Mouse (Mus musculus) forebrain, postnatal 0 days (tissue): ENCODE measurements around the gene Mindy1. TPM values are rescaled to one million over a fixed set of nuclear protein-coding genes. Genes with fewer than 3 reads are reported as not detected.

ENCODE experiments used
- ATAC-seq: fragments of 200-750 bp; cut with Nextera tagmentation; 2 replicates; pipeline ENCODE4 v1.8.0; 2017; ENCODE audit warnings: mild to moderate bottlenecking, moderate library complexity
- DNase-seq: peaks from one replicate; pipeline ENCODE4 v3.0.0-alpha.2; 2015
- H3K27ac ChIP-seq: fragments of 300-500 bp; sonication (generic); 2 replicates; pipeline ENCODE4 v1.5.1; 2014; ENCODE audit warnings: low read depth, mild to moderate bottlenecking, antibody characterized with exemption, low read length, moderate library complexity, mixed read lengths
- H3K27me3 ChIP-seq: fragments of 300-500 bp; sonication (generic); 2 replicates; pipeline ENCODE4 v1.6.1; 2014; ENCODE audit warnings: mild to moderate bottlenecking, low read length, mixed read lengths; ENCODE audit not compliant: insufficient read depth
- H3K36me3 ChIP-seq: fragments of 300-500 bp; sonication (generic); 2 replicates; pipeline ENCODE4 v1.6.1; 2014; ENCODE audit warnings: mild to moderate bottlenecking, moderate library complexity; ENCODE audit not compliant: insufficient read depth
- H3K4me1 ChIP-seq: fragments of 300-500 bp; sonication (generic); 2 replicates; pipeline ENCODE4 v1.6.1; 2014; ENCODE audit warnings: antibody characterized with exemption; ENCODE audit not compliant: insufficient read depth
- H3K4me2 ChIP-seq: fragments of 300-500 bp; sonication (generic); 2 replicates; pipeline ENCODE4 v1.6.1; 2014; ENCODE audit warnings: low read depth, mild to moderate bottlenecking, moderate library complexity
- H3K4me3 ChIP-seq: fragments of 300-500 bp; sonication (generic); 2 replicates; pipeline ENCODE4 v1.5.1; 2014; ENCODE audit warnings: low read depth, low read length, mixed read lengths
- H3K9ac ChIP-seq: fragments of 300-500 bp; sonication (generic); 2 replicates; pipeline ENCODE4 v1.6.1; 2014; ENCODE audit warnings: mild to moderate bottlenecking
- H3K9me3 ChIP-seq: fragments of 300-500 bp; sonication (generic); 2 replicates; pipeline ENCODE4 v1.6.1; 2016; ENCODE audit warnings: low read length
- CTCF ChIP-seq: sonication (generic); IDR thresholded peaks from 2 replicates; pipeline ENCODE4 v1.5.1; 2016; ENCODE audit warnings: antibody characterized with exemption, control low read depth, low read depth
- WGBS: fragments of 180-500 bp; shearing (Covaris S2); extraction: QIAGEN DNeasy Blood & Tissue Kit; methylation state at CpG from one replicate; pipeline ENCODE4 v1.1.7; 2014; 5-methylcytosine and 5-hydroxymethylcytosine counted together
- polyA plus RNA-seq: library from polyadenylated mRNA; unstranded; fragments of >200 nt; fragmentation: Nextera tagmentation; extraction: Ambion mirVana; gene quantifications from 2 replicates; pipeline ENCODE4 v1.2.1, GENCODE M21; 2015
- total RNA-seq: library from RNA; depleted of rRNA; stranded (reverse); fragments of >200 nt; gene quantifications from 2 replicates; pipeline ENCODE4 v1.2.3, GENCODE M21; 2014

Gene Mindy1
- total and polyA plus RNA-seq, 2 experiments from 2014 or later: 35.4 to 38.9 TPM

DNA sequence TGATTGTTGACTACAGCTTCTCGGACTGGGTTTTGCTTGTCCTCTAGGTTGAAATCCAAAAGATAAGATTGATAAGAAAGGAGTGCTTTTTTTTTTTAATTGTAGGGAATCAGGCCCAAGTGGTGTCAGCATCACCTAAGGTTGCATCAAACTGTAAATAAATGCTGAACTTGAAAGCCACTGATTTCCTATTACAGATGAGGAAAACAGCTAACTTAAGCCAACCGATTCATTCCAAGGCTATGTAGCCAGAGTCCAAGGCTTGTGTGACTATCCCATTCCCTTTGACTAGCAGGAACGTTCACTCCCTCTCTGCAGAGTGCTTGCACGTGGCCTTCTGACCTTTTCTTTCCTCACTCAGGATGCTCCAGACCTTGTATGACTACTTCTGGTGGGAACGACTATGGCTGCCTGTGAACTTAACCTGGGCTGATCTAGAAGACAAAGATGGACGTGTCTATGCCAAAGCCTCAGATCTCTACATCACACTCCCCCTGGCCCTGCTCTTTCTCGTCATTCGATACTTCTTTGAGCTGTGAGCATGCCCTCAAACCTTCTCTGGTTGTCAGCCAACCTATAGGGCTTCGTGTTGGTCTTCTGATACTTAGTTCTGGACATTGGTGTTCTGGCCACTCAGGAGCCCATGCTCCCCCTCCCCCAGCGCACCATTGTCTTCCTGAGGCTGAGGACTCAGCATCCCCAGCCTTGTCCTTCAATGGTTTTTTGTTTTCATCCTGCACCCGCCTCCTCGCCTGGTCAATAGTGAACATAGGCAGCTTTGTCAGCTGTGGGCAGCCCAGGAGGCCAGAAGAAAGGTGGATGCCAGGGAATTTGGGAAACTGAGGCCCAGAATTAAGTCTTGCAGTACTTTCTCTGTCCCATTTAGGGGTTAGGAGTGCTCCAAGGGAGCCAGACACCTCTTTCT is 38.8 kb downstream of the Mindy1 start:
- DNase-seq (no peak), ATAC-seq (no peak)
- Histone ChIP-seq H3K4me3 (no peak overlapping the region), H3K27me3 (no peaks in the 10 kb centered on the region), H3K4me1 (peaks cover 13% of the 10 kb centered on the region), H3K9ac (no peak overlapping the region), H3K27ac (no peak overlapping the region), H3K4me2 (no peak overlapping the region), H3K9me3 (no peaks in the 10 kb centered on the region), H3K36me3 (peaks cover 53% of the 10 kb centered on the region)
- 71% methylated on average over 12 of the region's 12 CpGs for WGBS
- no peak for TF ChIP-seq CTCF

DNA sequence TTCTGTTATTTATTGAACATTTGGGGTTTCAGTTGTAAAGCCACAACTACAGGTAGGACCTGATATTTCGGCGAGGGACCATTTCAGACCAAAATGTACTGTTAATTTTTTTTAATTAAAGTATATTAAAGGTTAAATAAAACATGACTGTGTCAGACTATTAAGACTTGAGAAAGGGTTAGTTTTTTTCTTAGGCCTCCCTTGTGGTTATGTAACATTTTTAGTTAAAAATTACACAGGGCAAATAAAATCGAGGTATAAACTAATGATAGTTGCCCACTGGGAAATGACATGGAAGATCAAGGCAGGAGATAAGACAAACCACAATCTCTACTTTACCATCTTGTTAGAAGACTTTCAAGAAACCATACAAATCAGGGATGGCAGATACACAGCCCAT is 42.3 kb downstream of the Mindy1 start:
- WGBS: 96% methylated on average over 3 of the region's 3 CpGs
- H3K36me3 ChIP-seq: peaks cover 87% of the 10 kb centered on the region

DNA sequence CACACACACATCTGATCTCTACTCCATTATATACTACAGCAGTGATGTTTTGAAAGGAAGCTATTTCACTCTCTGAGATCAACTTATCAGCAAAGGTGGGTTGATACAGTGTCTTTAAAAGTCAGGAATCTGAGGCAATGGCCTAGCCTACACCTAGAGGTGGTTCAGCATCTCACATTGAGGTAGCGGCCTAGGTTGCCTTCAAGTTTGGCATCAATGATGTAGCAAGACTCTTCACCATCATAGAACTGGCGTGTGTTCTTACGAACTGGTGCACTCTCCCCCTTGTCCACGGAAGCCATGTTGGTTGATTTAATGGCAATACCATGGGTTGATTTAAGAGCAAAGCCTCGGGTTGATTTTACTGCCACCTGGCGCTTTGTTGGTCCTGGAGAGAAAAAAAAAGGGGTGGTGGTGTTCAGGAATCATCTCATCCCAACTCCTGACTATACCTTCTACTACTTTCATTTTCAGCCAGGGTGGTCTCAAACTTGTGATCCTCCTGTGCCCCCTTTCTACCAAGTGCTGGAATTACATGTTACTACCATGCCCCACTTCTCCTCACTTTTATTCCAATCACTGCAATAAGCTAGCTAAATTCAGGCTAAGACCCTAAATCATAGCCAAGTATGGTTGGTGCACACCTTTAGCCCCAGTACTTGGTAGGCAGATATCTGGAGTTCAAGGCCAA is 43.5 kb downstream of the Mindy1 start:
- WGBS: 94% methylated on average over 6 of the region's 6 CpGs

More for the DNA sequence above, 42.3 kb downstream of the Mindy1 start:
- no peaks in the 10 kb centered on the region for H3K4me1 ChIP-seq
- H3K4me2 ChIP-seq: no peak overlapping the region
- no peak overlapping the region for H3K27ac ChIP-seq
- no peak for TF ChIP-seq CTCF
- no peaks in the 10 kb centered on the region for H3K27me3 ChIP-seq
- ATAC-seq (no peak), DNase-seq (no peak)
- H3K9me3 ChIP-seq: no peaks in the 10 kb centered on the region
- no peak overlapping the region for H3K4me3 ChIP-seq
- H3K9ac ChIP-seq: no peak overlapping the region

DNA sequence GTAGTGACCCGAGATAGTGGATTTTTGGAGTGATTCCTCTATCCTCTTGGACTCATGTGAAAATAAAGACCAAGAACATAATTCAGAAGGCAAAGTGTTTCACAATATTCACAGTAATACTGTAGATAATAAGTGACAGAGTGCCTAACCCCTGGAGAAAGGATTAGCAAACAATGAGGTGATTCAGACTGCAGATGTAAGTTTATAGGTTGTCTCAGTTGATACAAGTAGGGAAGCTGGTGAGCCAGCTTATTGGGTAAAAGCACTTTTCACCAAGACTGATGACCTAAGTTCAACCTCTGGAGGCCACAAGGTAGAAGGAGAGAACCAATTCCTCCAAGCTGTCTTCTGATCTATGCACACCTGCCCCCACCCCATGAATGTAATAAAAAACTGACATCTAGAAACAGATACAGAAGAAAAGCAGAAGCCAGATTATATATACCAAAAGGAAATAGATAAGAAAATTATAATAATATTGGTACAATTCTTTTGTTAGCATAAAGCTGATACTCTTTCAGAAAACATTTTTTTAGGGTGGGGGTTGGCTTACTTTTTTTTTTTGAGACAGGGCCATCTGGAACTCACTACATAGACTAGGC is 47.8 kb downstream of the Mindy1 start:
- Histone ChIP-seq H3K9ac (no peak overlapping the region), H3K9me3 (no peaks in the 10 kb centered on the region), H3K4me2 (no peak overlapping the region), H3K27ac (no peak overlapping the region), H3K4me1 (no peaks in the 10 kb centered on the region), H3K4me3 (no peak overlapping the region), H3K36me3 (peaks cover 90% of the 10 kb centered on the region), H3K27me3 (no peaks in the 10 kb centered on the region)
- ATAC-seq (no peak), DNase-seq (no peak)
- 85% methylated on average over 1 of the region's 1 CpGs for WGBS
- TF ChIP-seq CTCF: no peak

More for the DNA sequence above, 43.5 kb downstream of the Mindy1 start:
- TF ChIP-seq CTCF: peak; percentile 34
- no peak for DNase-seq
- no peak for ATAC-seq
- no peaks in the 10 kb centered on the region for H3K4me1 ChIP-seq
- no peaks in the 10 kb centered on the region for H3K27me3 ChIP-seq
- H3K9ac ChIP-seq: no peak overlapping the region
- no peak overlapping the region for H3K27ac ChIP-seq
- no peaks in the 10 kb centered on the region for H3K9me3 ChIP-seq
- no peak overlapping the region for H3K4me2 ChIP-seq
- no peak overlapping the region for H3K4me3 ChIP-seq
- peaks cover 98% of the 10 kb centered on the region for H3K36me3 ChIP-seq

DNA sequence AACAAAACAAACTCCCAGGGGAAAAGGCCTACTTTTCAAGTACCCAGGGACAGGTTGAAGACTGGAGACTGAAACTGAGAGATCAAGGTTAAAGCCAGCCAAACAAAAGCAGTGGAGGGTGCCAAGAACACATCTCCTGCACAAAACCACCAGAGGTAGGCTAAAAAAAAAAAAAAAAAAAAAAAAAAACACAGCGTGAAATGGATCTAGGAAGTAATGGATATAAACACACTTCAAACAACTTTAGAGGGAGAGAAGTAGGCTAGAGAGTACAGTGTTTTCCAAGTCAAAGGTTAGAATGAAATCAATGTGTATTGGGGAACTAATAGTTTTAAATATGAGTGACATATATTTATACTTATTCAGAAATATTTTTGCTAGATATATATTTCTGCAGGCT is 50.4 kb downstream of the Mindy1 start:
- H3K9ac ChIP-seq: no peak overlapping the region
- DNase-seq (no peak), ATAC-seq (no peak)
- no peak for TF ChIP-seq CTCF
- no peak overlapping the region for H3K4me3 ChIP-seq
- WGBS: 90% methylated on average over 1 of the region's 1 CpGs
- H3K9me3 ChIP-seq: no peaks in the 10 kb centered on the region
- H3K27ac ChIP-seq: no peak overlapping the region
- no peaks in the 10 kb centered on the region for H3K27me3 ChIP-seq
- peaks cover 77% of the 10 kb centered on the region for H3K36me3 ChIP-seq
- no peak overlapping the region for H3K4me2 ChIP-seq
- no peaks in the 10 kb centered on the region for H3K4me1 ChIP-seq

DNA sequence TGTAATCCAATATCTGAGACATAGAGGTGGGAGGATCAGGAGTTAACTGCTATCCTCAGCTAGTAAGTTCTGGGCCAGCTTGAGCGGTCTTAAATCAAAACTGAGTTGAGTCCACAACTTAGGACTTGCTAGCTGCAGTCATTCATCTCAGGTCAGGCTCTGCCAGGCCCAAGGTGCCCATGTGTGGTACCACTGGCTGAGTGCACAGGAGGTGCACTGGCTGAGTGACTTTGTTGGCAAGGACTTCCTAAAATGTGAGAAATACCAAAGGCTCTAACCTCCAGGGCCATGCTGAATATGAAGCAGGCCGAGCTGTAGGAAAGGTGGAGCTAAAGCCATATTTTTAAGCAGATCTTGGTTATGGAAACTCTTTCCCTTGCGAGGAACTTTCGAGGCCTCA is 56.2 kb downstream of the Mindy1 start:
- 96% methylated on average over 4 of the region's 4 CpGs for WGBS
- Histone ChIP-seq H3K9ac (no peak overlapping the region), H3K36me3 (peaks cover 78% of the 10 kb centered on the region), H3K4me3 (no peak overlapping the region), H3K9me3 (no peaks in the 10 kb centered on the region), H3K27me3 (no peaks in the 10 kb centered on the region), H3K4me1 (no peaks in the 10 kb centered on the region), H3K4me2 (no peak overlapping the region), H3K27ac (no peak overlapping the region)
- TF ChIP-seq CTCF: no peak
- ATAC-seq (no peak), DNase-seq (no peak)
